Mouse (Mus musculus): ENCODE measurements around the gene Akr1c19.
A peak's percentile ranks its signal among the peaks of the same experiment; 100 is the strongest.
"Not testable (repeated sequence)": the region's sequence is repeated elsewhere in the genome, so short reads cannot be mapped to it uniquely, and the experiment has no call there.

The Akr1c19 gene

DNA sequence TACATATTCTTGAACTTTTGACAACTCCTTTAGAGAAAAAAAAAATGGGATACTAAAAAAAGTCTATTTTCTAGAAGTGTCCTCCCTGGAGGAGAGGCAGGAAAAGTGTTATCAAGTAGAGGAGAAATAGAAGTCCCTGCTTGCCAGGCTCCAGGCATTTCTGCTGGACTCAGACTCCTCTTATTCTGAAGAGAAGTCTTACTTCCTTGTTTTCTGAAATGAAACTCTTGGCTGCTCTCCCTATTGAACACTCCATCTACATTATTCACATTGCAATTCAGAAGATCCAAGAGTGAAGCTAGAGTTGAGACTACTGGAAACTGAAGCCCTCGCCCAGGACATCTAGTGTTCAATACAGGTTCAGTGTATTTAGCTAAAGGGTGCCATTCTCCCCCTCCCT lies at the start of gene Akr1c19:
TSS of gene Akr1c19 (plus strand) at position 260 of the 400 bp plus-strand sequence.
- no peak for DNase-seq (ENCODE audit: low spot score)

DNA sequence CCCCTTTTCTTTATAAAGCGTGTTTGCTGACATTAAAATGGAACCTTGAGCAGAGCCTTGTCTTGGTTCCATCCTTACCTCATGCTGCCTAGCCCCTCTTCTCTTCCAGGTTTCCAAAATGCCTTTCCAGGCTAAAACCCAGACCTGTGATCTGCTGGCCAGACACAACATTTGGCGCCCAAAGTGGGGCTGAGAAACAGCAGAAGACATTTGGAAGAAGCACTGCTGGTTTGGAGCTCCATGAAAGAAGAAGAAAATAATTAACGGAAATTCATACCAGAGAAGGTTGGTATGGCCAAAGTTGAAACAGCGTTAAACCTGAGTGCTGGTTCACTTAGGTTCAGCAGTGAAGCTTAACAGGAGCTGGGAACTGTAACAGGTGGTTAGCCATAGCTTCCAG lies 47.2 kb upstream of the Akr1c19 start:
- not testable (repeated sequence) for DNase-seq (ENCODE audit: low spot score)

DNA sequence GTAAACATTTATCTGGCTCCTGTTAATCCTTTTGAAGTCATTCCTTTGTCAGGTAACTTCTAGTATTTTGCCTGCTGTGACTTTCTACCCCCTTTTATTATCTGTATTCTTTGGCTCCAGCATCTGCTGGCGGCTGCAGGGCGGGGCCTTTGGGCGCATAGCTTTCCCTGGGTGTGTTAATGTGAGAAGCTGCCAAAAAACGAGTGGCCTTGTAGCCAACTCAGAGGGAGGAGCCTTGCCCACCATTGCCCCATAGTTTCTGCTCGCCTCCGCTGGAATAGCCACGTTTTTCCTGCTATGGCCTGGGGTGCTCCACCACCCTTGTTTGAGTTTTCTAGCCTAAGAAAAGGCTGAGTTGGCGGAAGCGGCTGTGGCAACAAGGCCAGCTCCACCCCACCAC lies 45.4 kb upstream of the Akr1c19 start:
- DNase-seq (ENCODE audit: low spot score): no peak

DNA sequence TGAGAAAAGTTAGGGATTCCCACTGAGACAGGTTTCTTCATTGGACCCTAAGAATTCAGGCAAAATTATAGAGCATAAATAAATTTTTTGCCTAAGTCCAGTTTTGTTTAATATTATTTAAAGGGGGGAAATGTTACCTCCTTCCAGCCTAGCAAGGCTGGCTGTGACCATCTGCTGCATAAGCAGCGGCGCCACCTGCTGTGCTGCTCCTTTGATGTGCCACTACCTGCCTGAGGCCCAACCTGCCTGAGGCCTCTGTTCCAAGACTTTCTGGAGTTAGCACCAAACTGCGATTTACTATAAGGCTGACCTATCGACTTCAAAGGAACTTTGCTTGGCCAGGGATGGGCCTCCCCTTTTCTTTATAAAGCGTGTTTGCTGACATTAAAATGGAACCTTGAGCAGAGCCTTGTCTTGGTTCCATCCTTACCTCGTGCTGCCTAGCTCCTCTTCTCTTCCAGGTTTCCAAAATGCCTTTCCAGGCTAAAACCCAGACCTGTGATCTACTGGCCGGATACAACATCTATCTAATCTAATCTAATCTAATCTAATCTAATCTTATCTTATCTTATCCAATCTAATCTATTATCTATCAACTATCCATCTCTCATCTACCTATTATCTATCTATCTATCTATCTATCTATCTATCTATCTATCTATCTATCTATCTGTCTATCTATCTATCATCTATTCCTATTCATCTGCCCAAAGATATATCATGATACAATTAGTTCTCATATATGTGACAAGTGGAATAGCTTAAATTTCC lies 41.7 kb upstream of the Akr1c19 start:
- not testable (repeated sequence) for DNase-seq (ENCODE audit: low spot score)

DNA sequence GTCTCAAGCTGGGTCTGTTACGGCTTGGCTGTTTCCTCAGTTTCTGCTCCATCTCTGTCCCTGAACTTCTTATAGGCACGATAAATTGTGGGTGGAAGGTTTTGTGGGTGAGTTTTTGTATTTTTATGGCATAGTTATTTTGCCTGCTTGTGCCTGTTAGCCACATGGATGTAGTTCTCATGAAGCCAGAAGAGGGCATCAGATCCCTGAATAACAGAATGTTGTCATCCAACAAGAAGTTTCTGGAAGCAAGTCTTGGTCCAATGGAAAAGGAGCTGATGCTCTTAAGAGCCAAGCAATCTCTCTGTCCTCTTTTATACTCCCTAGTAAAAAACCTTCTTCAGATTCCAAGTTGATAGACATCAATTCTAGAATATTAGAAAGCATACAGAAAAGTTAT lies 40.3 kb upstream of the Akr1c19 start:
- DNase-seq (ENCODE audit: low spot score): no peak

DNA sequence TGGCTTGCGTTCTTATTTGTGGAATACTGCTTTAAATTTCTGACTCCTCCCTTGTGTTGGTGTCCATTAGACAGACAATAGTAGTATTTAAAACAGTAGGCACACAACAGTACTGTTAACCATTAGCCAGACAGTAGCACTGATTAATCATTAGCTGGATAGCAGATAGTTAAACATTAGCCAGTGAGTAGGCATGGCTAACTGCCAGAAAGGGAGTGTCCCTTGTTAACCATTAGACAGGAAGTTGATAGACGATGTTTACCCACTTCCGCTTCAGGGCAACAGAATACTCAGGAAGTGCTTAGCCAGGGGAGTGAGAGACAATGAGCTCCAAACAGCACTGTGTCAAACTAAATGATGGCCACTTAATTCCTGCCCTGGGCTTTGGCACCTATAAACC lies 37.6 kb upstream of the Akr1c19 start, which contains the start of gene Akr1c13:
TSS of gene Akr1c13 (plus strand) at position 247 of the 400 bp plus-strand sequence.
- DNase-seq (ENCODE audit: low spot score): no peak

DNA sequence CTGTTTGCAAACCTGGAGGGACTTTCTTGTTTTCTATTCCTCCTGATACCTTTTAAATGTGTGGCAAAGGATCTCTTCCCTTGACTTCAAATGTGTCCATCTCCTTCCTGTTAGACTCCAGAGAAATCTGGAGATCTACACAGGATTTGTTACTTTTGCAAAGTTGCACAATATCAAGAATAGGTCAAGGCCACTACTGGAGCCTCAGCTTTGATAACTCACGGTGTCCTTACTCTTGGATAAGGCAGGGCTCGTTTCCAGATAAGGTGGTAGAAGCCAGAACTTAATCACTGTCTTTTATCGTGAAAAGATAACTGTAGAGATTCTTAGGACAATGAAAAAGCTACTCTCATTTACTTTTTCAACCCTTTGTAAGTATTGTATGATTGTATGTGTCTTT lies 36.0 kb upstream of the Akr1c19 start:
- no peak for DNase-seq (ENCODE audit: low spot score)

DNA sequence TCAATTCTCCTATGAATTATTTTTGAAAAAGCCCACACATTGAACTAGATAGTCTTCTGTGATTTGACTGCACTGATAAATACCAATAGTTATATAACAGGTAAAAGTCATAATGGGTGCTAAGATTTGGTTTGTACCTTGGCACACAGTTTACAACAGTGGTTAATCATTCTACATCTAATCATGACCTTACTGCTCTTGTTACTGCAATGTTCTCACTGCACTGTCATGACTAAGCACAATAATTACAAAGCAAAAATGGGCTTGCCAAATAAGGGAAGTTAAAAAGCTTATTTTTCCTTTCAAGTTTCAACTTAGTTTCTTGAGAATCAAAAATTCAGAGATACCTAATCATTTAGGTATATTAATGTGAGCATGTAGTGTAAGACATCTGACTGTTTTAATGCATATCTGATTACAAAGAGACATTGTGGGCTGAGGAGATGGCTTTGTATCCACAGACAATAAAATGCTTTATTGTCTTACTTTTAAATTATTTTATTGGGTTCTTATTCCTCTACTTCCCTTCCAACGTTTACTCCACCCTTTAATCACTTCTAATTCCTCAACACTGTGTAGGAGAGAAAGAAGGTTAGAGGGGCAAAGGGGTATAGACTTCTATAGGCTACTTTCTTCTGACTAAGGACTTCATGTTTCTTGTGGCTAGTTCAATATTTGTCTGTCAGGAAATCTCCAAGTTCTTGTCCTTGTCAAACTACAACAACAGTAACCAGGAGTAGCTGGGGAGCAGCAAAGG lies 22.2 kb upstream of the Akr1c19 start:
- DNase-seq (ENCODE audit: low spot score): no peak

DNA sequence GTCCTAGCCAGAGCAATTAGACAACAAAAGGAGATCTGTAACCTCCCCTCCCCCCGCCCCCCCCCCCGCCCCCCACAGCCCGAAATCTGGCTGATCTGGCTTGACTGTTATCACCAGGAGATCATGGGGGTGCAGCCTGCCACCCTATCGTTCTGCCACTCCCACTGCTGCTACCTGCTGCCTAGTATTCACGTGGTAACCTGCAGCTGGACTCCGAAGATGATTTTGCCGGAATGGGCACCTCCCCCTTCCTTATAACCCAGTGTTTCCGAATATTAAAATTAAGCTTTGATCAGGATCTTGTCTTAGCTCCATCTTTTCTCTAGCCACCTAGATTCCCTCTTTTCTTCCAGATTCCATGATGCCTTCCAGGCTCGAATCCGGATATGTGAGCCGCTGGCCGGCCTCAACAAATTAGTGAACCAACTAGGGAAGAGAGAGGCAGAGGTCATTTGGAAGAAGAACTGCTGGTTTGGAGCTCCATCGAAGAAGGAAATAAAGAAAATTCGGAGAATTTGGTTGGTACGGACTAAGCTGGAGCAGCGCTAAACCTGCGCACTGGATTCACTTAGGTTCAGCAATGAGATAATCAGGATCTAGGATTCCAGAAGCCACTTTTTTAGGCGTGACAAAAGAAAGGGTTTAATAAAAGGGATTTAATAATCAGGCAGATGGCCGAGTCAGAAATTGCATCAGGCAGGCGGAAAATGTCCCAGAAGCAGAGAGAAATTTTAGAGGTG lies 16.8 kb upstream of the Akr1c19 start:
- DNase-seq (ENCODE audit: low spot score): no peak

DNA sequence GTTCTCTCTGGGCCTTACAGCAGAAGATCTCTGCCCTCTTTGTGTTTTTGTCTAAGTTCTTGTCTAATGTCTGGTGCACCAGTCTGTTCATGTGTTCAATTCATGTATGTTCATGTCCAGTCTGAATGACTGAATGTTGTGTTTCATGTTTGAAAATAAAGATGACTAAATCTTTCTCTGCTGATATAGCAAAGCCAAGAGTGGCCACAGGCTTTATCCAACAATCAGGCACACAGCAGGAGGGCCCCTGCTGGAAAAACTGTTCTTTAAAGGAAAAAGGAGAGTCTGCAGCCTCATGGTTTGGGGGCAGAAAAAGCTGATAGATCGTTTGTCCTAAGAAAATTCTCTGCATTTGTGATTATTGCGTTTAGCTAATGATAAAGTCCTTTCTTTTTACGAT lies 16.2 kb upstream of the Akr1c19 start:
- DNase-seq (ENCODE audit: low spot score): no peak

DNA sequence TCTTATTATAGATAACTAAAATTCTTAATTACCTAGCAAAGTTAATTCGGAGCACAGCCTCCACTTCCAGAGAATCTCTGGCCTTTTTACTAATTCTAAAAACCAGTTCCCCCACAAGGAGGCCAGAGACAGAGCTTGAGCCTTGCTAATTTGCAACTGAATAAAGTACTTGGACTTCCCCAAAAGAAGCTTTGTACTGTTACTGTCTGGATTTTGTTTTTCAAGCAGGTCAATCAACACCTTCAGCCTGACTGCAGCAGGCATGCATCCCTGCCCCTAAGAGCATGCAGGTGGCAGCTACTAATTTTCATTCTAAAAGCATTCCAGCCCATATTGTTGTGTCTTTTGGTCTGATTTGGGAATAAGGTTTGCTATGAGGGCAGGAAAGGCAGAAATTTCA lies 13.0 kb upstream of the Akr1c19 start:
- DNase-seq (ENCODE audit: low spot score): not testable (repeated sequence)

DNA sequence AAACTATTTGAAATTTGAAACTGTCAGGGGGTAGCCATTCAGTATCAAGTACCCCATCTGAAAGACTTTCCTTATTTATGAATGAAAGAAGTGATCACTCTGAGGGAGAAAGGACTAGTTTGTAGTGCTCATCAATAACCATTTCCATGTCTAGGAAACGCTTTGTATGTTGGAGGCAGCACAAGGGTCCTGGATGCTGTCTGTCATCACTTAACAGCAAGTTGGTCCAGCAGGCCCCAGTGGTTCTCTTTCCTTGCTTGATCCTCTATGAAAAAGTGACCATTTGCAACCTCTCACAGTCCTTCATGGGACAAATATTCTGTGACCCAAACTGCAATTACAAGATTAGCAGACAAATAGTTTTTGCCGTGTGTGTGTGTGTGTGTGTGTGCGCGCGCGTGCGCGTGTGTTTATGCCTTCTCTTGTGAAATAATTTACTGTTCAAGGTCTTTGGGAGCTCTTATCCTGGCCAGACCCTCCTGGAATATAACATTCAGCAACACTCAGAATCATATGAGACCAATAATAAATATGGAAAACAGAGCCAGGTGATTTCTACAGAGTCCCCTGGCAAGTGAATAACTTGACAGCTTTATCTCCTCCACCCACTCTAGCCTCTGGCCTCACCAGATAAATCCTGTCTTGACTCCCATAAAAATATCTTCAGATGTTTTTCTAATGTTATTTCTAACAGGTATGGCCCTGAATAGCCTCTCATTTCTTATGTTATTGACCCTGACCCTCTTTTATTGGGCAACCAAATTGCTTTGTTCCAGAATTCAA lies 2.5 kb downstream of the Akr1c19 start:
- no peak for DNase-seq (ENCODE audit: low spot score)

DNA sequence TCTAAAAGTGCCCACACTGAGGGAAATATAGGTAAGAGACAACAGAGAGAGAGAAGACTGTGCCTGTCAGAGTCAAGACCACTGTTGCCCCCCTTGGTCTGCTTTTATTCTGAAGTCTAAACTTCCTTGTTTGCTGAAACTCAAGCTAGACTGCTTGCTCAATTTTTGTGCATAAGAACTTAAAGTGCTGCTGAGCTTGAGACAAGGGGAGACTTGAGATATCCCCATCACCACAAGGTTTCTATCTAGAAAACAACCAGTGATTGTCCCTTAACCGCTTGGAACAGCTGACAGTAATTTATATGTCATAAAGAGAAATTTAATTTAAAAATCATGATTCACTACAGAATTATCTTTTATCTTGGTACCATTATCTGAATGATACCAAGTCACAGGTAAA lies 4.6 kb downstream of the Akr1c19 start:
- DNase-seq (ENCODE audit: low spot score): no peak

DNA sequence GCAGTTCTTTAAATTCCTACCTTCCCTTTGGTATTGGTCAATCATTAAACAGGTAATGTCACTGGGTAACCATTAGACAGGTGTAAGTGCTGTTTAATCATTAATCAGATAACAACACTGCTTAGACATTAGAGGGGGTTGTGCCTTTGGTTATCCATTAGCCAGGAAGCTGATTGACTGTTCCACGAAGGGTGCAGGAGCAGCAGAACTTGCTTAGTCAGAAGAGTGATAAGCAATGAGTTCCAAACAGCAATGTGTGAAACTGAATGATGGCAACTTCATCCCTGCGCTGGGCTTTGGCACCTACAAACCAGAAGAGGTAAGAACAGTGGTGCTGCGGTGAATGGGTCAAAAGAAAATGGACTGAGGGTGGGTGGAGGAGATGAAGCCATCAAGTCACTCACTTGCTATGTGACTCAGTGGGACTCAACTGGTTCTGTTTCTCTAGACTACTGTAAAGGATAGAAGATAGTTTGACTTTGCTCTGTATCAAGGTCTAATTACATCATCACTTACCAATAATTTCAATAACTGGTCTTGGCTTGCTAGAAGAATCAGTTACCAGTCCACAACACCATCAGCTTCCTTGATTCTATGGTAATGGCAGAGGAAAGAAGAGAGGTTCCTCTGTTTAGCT lies 5.2 kb downstream of the Akr1c19 start:
- DNase-seq (ENCODE audit: low spot score): no peak

DNA sequence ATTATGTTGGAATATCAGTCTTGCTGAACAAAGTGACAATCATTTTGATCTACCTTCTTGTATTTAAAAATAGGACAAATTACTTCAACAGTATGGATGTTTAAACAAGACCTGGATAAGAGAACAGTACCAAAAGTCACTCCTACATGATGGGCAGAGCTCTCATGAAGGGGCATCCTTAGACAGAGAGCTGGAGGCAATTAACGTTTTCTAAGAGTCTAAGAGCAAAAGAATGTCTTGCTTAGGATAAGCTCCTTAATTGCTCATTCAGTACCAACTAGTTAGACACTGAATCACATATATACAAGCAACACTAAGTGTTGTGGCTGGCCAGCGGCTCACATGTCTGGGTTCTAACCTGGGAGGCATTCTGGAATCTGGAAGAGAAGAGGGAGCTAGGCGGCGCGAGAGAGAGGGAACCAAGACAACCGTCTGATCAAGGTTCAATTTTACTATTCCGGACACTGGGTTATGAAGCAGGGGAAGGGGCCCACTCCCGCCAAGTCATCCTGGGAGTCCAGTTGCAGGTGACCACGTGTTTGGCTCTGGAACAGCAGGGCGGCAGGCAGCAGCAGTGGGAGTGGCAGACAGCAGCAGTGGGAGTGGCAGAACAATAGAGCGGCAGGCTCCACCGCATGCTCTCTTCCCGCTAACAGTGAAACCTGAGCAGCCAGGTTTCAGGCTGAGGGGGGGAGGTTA lies 16.5 kb downstream of the Akr1c19 start:
- peak; percentile 35 for DNase-seq (ENCODE audit: low spot score)

DNA sequence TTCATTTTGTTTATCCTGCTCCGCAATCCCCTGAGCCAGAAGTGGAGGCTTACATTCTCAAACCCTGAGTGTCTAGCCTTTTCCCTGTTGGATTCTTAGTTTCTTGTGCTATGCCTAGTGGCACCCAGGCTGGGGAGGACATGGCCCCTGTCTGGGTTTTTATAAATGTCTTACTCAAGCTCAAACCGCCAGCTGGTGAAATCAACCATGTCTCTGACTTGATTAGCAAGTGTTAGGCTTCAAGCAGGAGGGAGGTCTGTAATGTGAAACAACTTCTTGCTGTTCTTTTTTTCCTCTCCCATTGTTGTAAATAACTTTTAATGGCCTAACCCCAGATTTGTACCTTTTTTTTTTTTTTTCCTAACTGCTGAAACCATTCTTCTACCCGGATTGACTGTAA lies 20.8 kb downstream of the Akr1c19 start:
- DNase-seq (ENCODE audit: low spot score): no peak

DNA sequence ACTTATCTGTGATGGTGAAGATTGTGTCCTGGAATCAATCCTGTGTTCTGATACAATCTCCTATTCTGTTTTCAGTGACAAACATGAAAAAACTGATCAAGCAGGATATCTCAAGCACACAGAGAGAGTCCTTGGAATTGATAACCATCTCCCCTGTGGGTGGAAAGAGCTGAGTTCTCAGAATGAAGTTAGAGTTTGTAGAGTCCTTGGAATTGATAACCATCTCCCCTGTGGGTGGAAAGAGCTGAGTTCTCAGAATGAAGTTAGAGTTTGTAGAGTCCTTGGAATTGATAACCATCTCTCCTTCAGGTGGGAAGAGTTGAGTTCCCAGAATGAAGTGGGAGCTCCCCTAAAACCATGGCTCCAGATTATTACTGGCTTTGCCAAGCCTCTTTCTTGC lies 28.4 kb downstream of the Akr1c19 start:
- not testable (repeated sequence) for DNase-seq (ENCODE audit: low spot score)

DNA sequence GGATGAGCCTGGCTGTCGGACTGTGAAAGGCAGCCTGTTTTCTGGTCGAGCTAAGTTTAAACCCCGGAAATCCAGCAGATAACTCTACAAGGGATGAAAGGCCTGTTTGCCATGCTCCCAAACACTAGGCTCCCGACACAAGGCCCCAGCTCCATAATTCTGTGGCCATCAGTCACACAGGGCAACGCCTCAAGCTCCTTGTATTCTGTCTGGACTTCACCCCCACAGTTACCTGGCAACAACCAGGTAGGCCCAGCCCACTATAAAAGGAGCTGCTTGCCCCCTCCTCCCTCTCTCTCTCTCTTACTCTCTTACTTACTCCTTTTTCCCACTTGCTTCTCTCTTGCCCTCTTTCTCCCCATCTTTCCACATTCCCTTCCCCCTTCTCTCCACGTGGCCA lies 28.8 kb downstream of the Akr1c19 start:
- DNase-seq (ENCODE audit: low spot score): no peak

DNA sequence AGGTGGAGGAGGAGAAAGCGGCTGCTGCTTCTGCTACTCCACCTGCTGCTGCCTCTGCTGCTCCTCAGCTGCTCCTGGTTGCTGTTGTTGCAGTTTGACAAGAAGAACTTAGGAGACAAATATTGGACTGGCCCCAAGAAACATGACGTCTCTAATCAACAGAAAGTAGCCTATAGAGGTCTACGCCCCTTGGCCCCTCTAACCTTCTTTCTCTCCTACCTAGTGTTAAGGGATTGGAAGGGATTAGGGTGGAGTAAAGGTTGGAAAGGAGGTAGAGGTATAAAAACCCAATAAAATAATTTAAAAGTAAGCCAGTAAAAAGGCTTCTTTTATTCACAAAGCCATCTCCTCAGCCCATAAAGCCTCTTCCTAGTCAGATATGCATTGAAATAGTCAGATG lies 36.1 kb downstream of the Akr1c19 start:
- no peak for DNase-seq (ENCODE audit: low spot score)

DNA sequence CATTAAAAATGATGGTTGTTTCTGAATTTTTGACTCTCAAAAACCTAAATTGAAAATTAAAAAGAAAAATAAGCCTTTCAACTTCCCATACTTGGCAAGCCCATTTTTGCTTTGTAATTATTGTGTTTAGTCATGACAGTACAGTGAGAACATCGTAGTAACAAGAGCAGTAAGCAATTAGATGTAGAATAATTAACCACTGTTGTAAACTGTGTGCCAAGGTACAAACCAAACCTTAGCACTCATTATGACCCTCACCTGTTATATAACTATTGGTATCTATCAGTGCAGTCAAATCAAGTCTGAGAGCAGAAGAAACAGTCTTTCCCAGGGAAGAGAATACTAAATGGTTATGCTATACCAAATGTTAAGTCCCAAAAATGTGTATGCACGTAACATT lies 36.5 kb downstream of the Akr1c19 start:
- DNase-seq (ENCODE audit: low spot score): no peak

DNA sequence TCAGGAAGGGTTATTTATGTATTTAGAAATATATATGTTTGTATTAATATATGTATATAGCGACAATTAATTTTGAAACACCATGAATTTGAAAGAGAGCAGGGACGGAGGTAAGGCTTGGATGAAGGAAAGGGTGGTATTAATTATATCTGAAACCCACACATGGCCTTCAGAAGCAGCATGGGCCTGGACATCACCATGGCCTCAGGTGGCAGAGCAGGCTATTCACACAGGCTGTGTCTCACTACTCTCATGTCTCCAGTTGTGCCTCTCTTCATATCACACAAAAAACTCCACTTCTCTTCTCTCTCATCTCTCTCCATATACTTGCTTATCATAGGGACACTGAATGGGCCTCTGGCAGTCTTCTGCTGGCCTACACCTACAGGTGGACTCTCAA lies 37.0 kb downstream of the Akr1c19 start:
- DNase-seq (ENCODE audit: low spot score): not testable (repeated sequence)

Measured in ovary, adult 18-20 months (tissue).